Mouse (Mus musculus) heart, embryonic 11.5 days (tissue): ENCODE data around the gene Hexa. TPM values are rescaled to one million over a fixed set of nuclear protein-coding genes. Genes with fewer than 3 reads are reported as not detected.

ENCODE experiments used
- ATAC-seq: fragments of 200-750 bp; cut with Nextera tagmentation; replicated peaks from 2 replicates; pipeline ENCODE4 v1.8.0; 2017; ENCODE audit warnings: moderate library complexity; ENCODE audit not compliant: insufficient number of reproducible peaks, low FRiP score, low TSS enrichment
- H3K27ac ChIP-seq: fragments of 300-500 bp; sonication (generic); 2 replicates; pipeline ENCODE4 v1.5.1; 2014; ENCODE audit warnings: mild to moderate bottlenecking, low read depth, low read length
- H3K27me3 ChIP-seq: fragments of 300-500 bp; sonication (generic); 2 replicates; pipeline ENCODE4 v1.6.1; 2014; ENCODE audit warnings: mild to moderate bottlenecking, low read length, mixed read lengths; ENCODE audit not compliant: control insufficient read depth, insufficient read depth
- H3K36me3 ChIP-seq: fragments of 300-500 bp; sonication (generic); 2 replicates; pipeline ENCODE4 v1.6.1; 2014; ENCODE audit warnings: mild to moderate bottlenecking, low read length, moderate library complexity, mixed read lengths; ENCODE audit not compliant: control insufficient read depth, insufficient read depth
- H3K4me1 ChIP-seq: fragments of 300-500 bp; sonication (generic); 2 replicates; pipeline ENCODE4 v1.6.1; 2014; ENCODE audit warnings: low read length; ENCODE audit not compliant: control insufficient read depth, insufficient read depth
- H3K4me2 ChIP-seq: fragments of 300-500 bp; sonication (generic); 2 replicates; pipeline ENCODE4 v1.6.1; 2014; ENCODE audit warnings: mild to moderate bottlenecking, moderate library complexity
- H3K4me3 ChIP-seq: fragments of 300-500 bp; sonication (generic); 2 replicates; pipeline ENCODE4 v1.5.1; 2014; ENCODE audit warnings: low read depth, low read length
- H3K9ac ChIP-seq: fragments of 300-500 bp; sonication (generic); 2 replicates; pipeline ENCODE4 v1.6.1; 2014; ENCODE audit warnings: mild to moderate bottlenecking, low read depth, low read length, moderate library complexity
- H3K9me3 ChIP-seq: fragments of 300-500 bp; sonication (generic); replicated peaks from 2 replicates; pipeline ENCODE4 v1.6.1; 2016; ENCODE audit warnings: low read length; ENCODE audit not compliant: control insufficient read depth
- WGBS: fragments of 180-500 bp; shearing (Covaris S2); extraction: QIAGEN DNeasy Blood & Tissue Kit; methylation state at CpG from one replicate; pipeline ENCODE4 v1.1.7; 2014; ENCODE audit not compliant: insufficient replicate concordance; 5-methylcytosine and 5-hydroxymethylcytosine counted together
- polyA plus RNA-seq: library from polyadenylated mRNA; unstranded; fragments of >200 nt; fragmentation: Nextera tagmentation; extraction: Ambion mirVana; gene quantifications from 2 replicates; pipeline ENCODE4 v1.2.1, GENCODE M21; 2014

Hexa gene
- 67.1 and 76.9 TPM in 2 replicates for polyA plus RNA-seq

DNA sequence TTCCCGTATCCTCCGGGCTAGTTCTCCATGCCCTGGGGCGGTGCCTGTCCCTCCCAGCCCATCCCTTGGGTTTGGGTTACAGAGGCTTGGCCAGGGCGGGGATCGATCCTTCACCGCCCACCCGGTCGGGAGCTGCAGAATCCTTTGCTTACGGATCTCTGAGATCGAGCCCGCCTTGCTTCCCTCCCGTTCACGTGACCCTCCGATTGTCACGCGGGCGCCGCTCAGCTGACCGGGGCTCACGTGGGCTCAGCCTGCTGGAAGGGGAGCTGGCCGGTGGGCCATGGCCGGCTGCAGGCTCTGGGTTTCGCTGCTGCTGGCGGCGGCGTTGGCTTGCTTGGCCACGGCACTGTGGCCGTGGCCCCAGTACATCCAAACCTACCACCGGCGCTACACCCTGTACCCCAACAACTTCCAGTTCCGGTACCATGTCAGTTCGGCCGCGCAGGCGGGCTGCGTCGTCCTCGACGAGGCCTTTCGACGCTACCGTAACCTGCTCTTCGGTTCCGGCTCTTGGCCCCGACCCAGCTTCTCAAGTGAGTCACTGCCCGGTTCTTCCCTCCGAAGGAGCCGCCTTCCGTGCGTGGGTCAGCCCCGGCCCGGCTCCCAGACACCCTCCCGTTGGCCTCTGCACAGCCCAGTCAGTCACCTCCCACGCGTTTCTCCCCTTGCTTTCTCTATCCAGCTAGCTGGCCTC, at the start of gene Hexa, which contains the start of gene Tmem202:
Hexa (plus strand) TSS at position 100 of the 697 bp plus-strand sequence.
Tmem202 (minus strand) TSS at position 407 of the 697 bp plus-strand sequence.
- Histone ChIP-seq H3K36me3 (no peaks in the 10 kb centered on the region), H3K4me3 (peak within 1 kb of the TSS; percentile 76), H3K9me3 (no peaks in the 10 kb centered on the region), H3K27ac (no peak within 1 kb of the TSS), H3K4me1 (peaks cover 7% of the 10 kb centered on the region), H3K9ac (peak within 1 kb of the TSS; percentile 86), H3K4me2 (peak within 1 kb of the TSS; percentile 92), H3K27me3 (no peaks in the 10 kb centered on the region)
- 3% methylated on average over 55 of the region's 55 CpGs for WGBS
- ATAC-seq = peak; percentile 74

DNA sequence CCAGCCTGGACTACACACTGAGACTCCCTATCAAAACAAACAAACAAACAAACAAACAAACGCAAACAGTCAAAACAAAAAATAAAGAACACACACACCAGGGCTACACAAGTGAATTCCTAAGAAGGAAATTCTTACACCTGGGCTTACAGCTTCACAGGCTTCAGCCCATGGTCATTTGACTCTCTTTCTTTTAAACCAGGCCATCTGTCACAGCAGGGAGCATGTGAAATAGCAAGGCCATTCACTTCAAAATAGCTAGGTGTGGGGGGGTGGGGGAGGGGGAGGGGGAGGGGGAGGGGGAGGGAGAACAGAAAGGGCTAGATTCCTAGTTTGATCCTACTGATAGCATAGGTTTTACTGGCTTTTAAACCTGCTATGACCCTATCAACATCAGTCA, 31.2 kb upstream of the Hexa start:
- H3K9me3 ChIP-seq = no peaks in the 10 kb centered on the region
- H3K36me3 ChIP-seq = no peaks in the 10 kb centered on the region
- H3K4me1 ChIP-seq = no peaks in the 10 kb centered on the region
- WGBS = 37% methylated on average over 1 of the region's 1 CpGs
- no peaks in the 10 kb centered on the region for H3K27me3 ChIP-seq
- no peak overlapping the region for H3K4me2 ChIP-seq
- ATAC-seq = no peak
- H3K9ac ChIP-seq = no peak overlapping the region
- H3K27ac ChIP-seq = no peak overlapping the region
- H3K4me3 ChIP-seq = no peak overlapping the region

DNA sequence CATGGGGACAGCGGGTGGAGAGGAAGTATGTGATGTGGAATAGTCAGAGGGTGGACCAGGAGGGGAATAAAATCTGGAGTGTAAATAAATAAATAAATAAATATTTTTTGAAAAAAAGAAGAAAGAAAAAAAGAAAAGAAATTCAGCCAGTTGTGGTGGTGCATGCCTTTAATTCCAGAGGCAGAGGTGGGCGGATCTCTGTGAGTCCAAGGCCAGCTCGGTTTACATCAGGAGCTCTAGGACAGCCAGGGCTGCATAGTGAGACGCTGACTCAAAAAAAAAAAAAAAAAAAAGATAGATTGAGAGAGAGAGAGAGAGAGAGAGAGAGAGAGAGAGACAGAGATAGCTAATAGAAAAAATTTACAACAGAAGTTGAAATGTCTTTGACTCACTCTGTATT, 27.0 kb upstream of the Hexa start:
- Histone ChIP-seq H3K36me3 (no peaks in the 10 kb centered on the region), H3K4me1 (peaks cover 7% of the 10 kb centered on the region; the same call in 1 of the 2 replicates), H3K4me3 (no peak overlapping the region), H3K9me3 (no peaks in the 10 kb centered on the region), H3K27ac (no peak overlapping the region), H3K27me3 (no peaks in the 10 kb centered on the region), H3K4me2 (no peak overlapping the region), H3K9ac (no peak overlapping the region)
- no peak for ATAC-seq
- 28% methylated on average over 4 of the region's 4 CpGs for WGBS

DNA sequence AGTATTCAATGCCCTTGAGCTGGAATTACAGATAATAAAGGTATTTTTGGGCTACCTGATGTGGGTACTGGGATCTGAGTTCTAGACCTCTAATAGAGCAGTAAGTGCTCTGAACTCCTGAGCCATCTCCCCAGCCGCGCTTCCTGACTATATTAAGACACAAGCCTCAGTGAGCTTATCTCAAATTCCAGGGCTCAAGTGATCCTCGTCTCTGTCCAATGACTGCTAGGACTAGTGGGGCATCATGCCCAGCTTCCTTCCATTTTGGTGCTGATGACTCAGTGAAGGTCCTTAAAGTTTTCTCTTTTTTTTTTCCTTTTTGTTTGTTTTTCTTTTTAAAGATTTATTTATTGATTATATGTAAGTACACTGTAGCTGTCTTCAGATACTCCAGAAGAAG, 24.3 kb upstream of the Hexa start:
- Histone ChIP-seq H3K4me3 (no peak overlapping the region), H3K9me3 (no peaks in the 10 kb centered on the region), H3K27ac (no peak overlapping the region), H3K4me1 (peaks cover 7% of the 10 kb centered on the region; the same call in 1 of the 2 replicates), H3K36me3 (no peaks in the 10 kb centered on the region), H3K4me2 (no peak overlapping the region), H3K27me3 (no peaks in the 10 kb centered on the region), H3K9ac (no peak overlapping the region)
- no peak for ATAC-seq
- 16% methylated on average over 3 of the region's 3 CpGs for WGBS

DNA sequence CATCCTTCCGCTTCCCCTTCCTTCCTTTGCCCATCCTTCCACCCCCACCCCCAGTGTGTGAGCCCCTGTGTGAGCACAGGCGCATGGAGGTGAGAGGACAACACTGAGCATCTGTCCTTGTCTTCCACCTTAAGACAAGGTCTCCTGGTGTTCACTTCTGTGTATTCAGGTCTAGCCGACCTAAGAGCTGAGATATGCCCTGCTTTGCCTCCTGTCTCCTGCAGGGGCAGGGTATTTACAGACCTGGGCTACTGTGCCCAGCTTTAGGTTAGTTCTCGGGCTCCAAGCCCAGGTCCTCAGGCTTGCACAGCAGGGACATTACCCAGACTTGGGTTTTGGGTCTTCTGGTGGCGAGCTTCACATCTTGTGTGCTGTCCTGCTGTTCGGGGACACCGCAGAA, 22.2 kb upstream of the Hexa start:
- peaks cover 7% of the 10 kb centered on the region; the same call in 1 of the 2 replicates for H3K4me1 ChIP-seq
- H3K4me2 ChIP-seq = no peak overlapping the region
- H3K9me3 ChIP-seq = no peaks in the 10 kb centered on the region
- no peaks in the 10 kb centered on the region for H3K36me3 ChIP-seq
- no peak for ATAC-seq
- no peak overlapping the region for H3K4me3 ChIP-seq
- no peaks in the 10 kb centered on the region for H3K27me3 ChIP-seq
- no peak overlapping the region for H3K27ac ChIP-seq
- H3K9ac ChIP-seq = no peak overlapping the region
- WGBS = 41% methylated on average over 7 of the region's 7 CpGs

DNA sequence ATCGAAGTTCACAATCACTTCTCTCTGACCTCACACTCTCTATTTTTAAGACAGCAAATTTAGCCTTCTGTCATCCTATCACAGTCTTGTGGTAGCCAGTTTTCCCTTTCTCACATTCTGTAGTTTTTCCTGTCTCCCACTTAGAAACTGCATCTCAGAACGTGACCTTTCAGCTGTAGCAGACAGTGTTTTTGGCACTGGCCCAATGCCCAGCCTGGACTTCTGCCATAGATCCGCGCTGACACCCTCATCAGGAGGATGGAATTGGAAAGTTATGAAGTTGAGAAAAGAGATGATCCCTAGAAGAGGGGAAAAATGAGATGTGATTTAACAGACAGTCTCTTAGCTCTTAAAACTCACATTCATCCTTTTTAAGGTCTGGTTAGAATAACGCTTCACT, 20.4 kb upstream of the Hexa start:
- H3K27ac ChIP-seq = no peak overlapping the region
- no peak overlapping the region for H3K9ac ChIP-seq
- no peaks in the 10 kb centered on the region for H3K9me3 ChIP-seq
- no peak for ATAC-seq
- no peak overlapping the region for H3K4me3 ChIP-seq
- peaks cover 7% of the 10 kb centered on the region; the same call in 1 of the 2 replicates for H3K4me1 ChIP-seq
- H3K4me2 ChIP-seq = no peak overlapping the region
- WGBS = 52% methylated on average over 5 of the region's 5 CpGs
- no peaks in the 10 kb centered on the region for H3K27me3 ChIP-seq
- H3K36me3 ChIP-seq = no peaks in the 10 kb centered on the region

DNA sequence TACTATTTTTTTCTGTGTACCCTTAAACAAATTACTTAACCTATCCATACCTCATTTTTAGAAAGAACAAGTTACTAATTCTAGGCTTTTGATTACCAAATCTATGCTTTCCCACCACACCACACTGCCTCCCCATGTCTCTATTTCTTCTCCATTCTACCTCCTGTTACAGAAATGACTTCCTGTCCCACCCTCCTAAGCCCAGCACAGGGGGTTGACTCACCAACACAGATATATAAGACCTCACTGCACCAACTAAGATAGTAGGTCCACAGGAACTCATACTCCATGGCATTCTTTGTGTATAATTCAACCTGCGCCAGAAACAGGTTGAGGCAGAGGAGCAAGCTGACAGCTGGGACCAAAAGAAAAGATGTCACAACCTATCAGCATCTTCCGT, 19.9 kb upstream of the Hexa start:
- Histone ChIP-seq H3K27ac (no peak overlapping the region), H3K9me3 (no peaks in the 10 kb centered on the region), H3K4me3 (no peak overlapping the region), H3K36me3 (no peaks in the 10 kb centered on the region), H3K4me1 (peaks cover 7% of the 10 kb centered on the region; the same call in 1 of the 2 replicates), H3K9ac (no peak overlapping the region), H3K27me3 (no peaks in the 10 kb centered on the region), H3K4me2 (no peak overlapping the region)
- 72% methylated on average over 2 of the region's 2 CpGs for WGBS
- ATAC-seq = no peak

DNA sequence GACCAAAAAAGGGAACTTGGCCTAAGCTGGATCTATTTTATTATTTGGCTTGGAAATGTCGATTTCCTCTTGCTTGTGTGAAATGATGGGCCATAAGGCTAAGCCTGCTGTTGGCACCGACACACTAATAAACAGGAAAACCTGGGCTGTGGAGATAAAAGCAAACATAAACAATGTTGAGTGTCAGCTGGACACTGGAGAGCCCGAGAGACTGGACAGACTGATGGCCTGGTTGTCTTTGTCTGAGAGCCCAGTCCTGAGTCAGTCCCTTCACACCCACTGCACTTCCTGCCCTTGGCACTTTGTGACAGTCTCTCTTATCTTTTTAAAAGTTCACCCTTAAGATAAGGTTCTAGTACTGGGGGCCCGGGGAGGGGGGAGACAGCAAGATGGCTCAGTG, 16.4 kb upstream of the Hexa start:
- 29% methylated on average over 4 of the region's 4 CpGs for WGBS
- ATAC-seq = no peak
- no peak overlapping the region for H3K4me3 ChIP-seq

DNA sequence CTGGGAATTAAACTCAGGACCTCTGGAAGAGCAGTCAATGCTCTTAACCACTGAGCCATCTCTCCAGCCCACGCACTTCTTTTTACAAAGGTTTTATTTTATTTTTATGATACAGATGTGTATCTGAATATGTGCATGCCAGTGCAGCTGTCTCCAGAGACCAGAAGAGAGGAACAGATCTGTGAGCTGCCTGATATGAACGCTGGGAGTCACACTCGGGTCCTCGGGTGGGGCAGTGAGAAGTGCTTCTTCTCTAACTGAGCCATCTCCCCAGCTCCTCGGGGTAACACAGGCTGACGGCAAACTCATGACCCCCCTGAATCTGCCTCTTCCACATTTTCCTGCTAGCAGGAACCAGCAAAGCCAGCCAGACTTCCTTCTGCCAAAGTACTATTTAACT, 12.6 kb upstream of the Hexa start:
- Histone ChIP-seq H3K4me1 (no peaks in the 10 kb centered on the region), H3K27me3 (no peaks in the 10 kb centered on the region), H3K36me3 (no peaks in the 10 kb centered on the region), H3K4me2 (no peak overlapping the region), H3K27ac (no peak overlapping the region), H3K9me3 (no peaks in the 10 kb centered on the region), H3K9ac (no peak overlapping the region), H3K4me3 (no peak overlapping the region)
- WGBS = 60% methylated on average over 6 of the region's 6 CpGs
- no peak for ATAC-seq

More for the DNA sequence above, 16.4 kb upstream of the Hexa start:
- Histone ChIP-seq H3K9me3 (no peaks in the 10 kb centered on the region), H3K36me3 (no peaks in the 10 kb centered on the region), H3K27me3 (no peaks in the 10 kb centered on the region), H3K4me2 (no peak overlapping the region), H3K27ac (no peak overlapping the region), H3K4me1 (no peaks in the 10 kb centered on the region), H3K9ac (no peak overlapping the region)
